Mouse (Mus musculus) liver, postnatal 0 days (tissue): ENCODE data around the gene Arrdc2. TPM values are rescaled to one million over a fixed set of nuclear protein-coding genes. Genes with fewer than 3 reads are reported as not detected.
"Not testable (repeated sequence)": the region's sequence is repeated elsewhere in the genome, so short reads cannot be mapped to it uniquely, and the experiment has no call there.

Source experiments
- ATAC-seq: fragments of 200-750 bp; cut with Nextera tagmentation; 2 replicates; pipeline ENCODE4 v1.8.0; 2017; ENCODE audit warnings: mild to moderate bottlenecking, moderate library complexity
- DNase-seq: peaks from one replicate; pipeline ENCODE4 v3.0.0-alpha.2; 2016
- H3K27ac ChIP-seq: fragments of 300-500 bp; sonication (generic); 2 replicates; pipeline ENCODE4 v1.5.1; 2014; ENCODE audit warnings: antibody characterized with exemption, moderate library complexity, mild to moderate bottlenecking, low read depth
- H3K27me3 ChIP-seq: fragments of 300-500 bp; sonication (generic); 2 replicates; pipeline ENCODE4 v1.6.1; 2014; ENCODE audit warnings: low read length, control low read depth, mixed read lengths; ENCODE audit not compliant: insufficient read depth
- H3K36me3 ChIP-seq: fragments of 300-500 bp; sonication (generic); replicated peaks from 2 replicates; pipeline ENCODE4 v1.6.1; 2014; ENCODE audit warnings: mild to moderate bottlenecking, control low read depth, low read length, moderate library complexity, mixed read lengths; ENCODE audit not compliant: insufficient read depth
- H3K4me1 ChIP-seq: fragments of 300-500 bp; sonication (generic); 2 replicates; pipeline ENCODE4 v1.6.1; 2014; ENCODE audit warnings: antibody characterized with exemption, mild to moderate bottlenecking, control low read depth; ENCODE audit not compliant: insufficient read depth
- H3K4me2 ChIP-seq: fragments of 300-500 bp; sonication (generic); 2 replicates; pipeline ENCODE4 v1.6.1; 2014; ENCODE audit warnings: low read depth, mild to moderate bottlenecking, low read length, moderate library complexity, mixed read lengths
- H3K4me3 ChIP-seq: fragments of 300-500 bp; sonication (generic); 2 replicates; pipeline ENCODE4 v1.5.1; 2014; ENCODE audit warnings: low read depth, low read length
- H3K9ac ChIP-seq: fragments of 300-500 bp; sonication (generic); replicated peaks from 2 replicates; pipeline ENCODE4 v1.6.1; 2014; ENCODE audit warnings: mild to moderate bottlenecking, moderate library complexity
- H3K9me3 ChIP-seq: fragments of 300-500 bp; sonication (generic); 2 replicates; pipeline ENCODE4 v1.6.1; 2016; ENCODE audit warnings: mild to moderate bottlenecking, control low read depth, low read length, mixed read lengths
- CTCF ChIP-seq: sonication (generic); IDR thresholded peaks from 2 replicates; pipeline ENCODE4 v1.5.1; 2016; ENCODE audit warnings: antibody characterized with exemption, low read depth
- EP300 ChIP-seq: IDR thresholded peaks from 2 replicates; pipeline ENCODE4 v1.6.1; 2016; ENCODE audit warnings: antibody characterized with exemption, low read depth, mild to moderate bottlenecking
- WGBS: fragments of 180-500 bp; shearing (Covaris S2); extraction: QIAGEN DNeasy Blood & Tissue Kit; methylation state at CpG from one replicate; pipeline ENCODE4 v1.1.7; 2014; ENCODE audit not compliant: insufficient replicate concordance; 5-methylcytosine and 5-hydroxymethylcytosine counted together
- polyA plus RNA-seq: library from polyadenylated mRNA; unstranded; fragments of >200 nt; fragmentation: Nextera tagmentation; extraction: Ambion mirVana; gene quantifications from 2 replicates; pipeline ENCODE4 v1.2.1, GENCODE M21; 2015

The Arrdc2 gene
- polyA plus RNA-seq, 1 experiment from 2014 or later: 6.1 TPM

GRCm38 (mm10) chr8:70831517-70831916, 8.0 kb downstream of the Arrdc2 start:
- no peak for DNase-seq
- WGBS: 77% methylated on average over 8 of the region's 8 CpGs
- TF ChIP-seq CTCF (no peak), EP300 (no peak)
- no peak overlapping the region for H3K27ac ChIP-seq
- H3K27me3 ChIP-seq: no peaks in the 10 kb centered on the region
- H3K4me2 ChIP-seq: no peak overlapping the region
- H3K4me3 ChIP-seq: no peak overlapping the region
- H3K36me3 ChIP-seq: peaks cover 11% of the 10 kb centered on the region
- ATAC-seq: no peak
- no peak overlapping the region for H3K9ac ChIP-seq
- H3K9me3 ChIP-seq: no peaks in the 10 kb centered on the region
- H3K4me1 ChIP-seq: peaks cover 8% of the 10 kb centered on the region; the same call in 1 of the 2 replicates

- Histone ChIP-seq H3K27me3 (no peaks in the 10 kb centered on the region), H3K36me3 (no peaks in the 10 kb centered on the region), H3K9ac (no peak overlapping the region), H3K27ac (no peak overlapping the region), H3K4me3 (no peak overlapping the region), H3K9me3 (no peaks in the 10 kb centered on the region), H3K4me1 (no peaks in the 10 kb centered on the region), H3K4me2 (no peak overlapping the region)
- 72% methylated on average over 1 of the region's 1 CpGs for WGBS
- DNase-seq (no peak), ATAC-seq (no peak)
- TF ChIP-seq EP300 (no peak), CTCF (no peak)
Observed at GRCm38 (mm10) chr8:70827796-70828195, 11.7 kb downstream of the Arrdc2 start.

GRCm38 (mm10) chr8:70827010-70827409, 12.5 kb downstream of the Arrdc2 start:
- TF ChIP-seq CTCF (peak; percentile 53), EP300 (no peak)
- DNase-seq: no peak
- ATAC-seq: no peak
- Histone ChIP-seq H3K4me3 (no peak overlapping the region), H3K36me3 (no peaks in the 10 kb centered on the region), H3K27ac (no peak overlapping the region), H3K4me1 (no peaks in the 10 kb centered on the region), H3K4me2 (no peak overlapping the region), H3K9me3 (no peaks in the 10 kb centered on the region), H3K27me3 (no peaks in the 10 kb centered on the region), H3K9ac (no peak overlapping the region)
- WGBS: 91% methylated on average over 2 of the region's 2 CpGs

- Histone ChIP-seq H3K4me3 (no peak overlapping the region), H3K9ac (no peak overlapping the region), H3K9me3 (no peaks in the 10 kb centered on the region), H3K36me3 (no peaks in the 10 kb centered on the region), H3K4me1 (no peaks in the 10 kb centered on the region; the same call in 1 of the 2 replicates), H3K27me3 (no peaks in the 10 kb centered on the region), H3K4me2 (no peak overlapping the region), H3K27ac (no peak overlapping the region)
- WGBS: 78% methylated on average over 8 of the region's 8 CpGs
- TF ChIP-seq CTCF (no peak), EP300 (no peak)
- DNase-seq (no peak), ATAC-seq (no peak)
Observed at GRCm38 (mm10) chr8:70825816-70826215, 13.7 kb downstream of the Arrdc2 start.

GRCm38 (mm10) chr8:70823802-70824201, 15.7 kb downstream of the Arrdc2 start:
- TF ChIP-seq CTCF (no peak), EP300 (no peak)
- DNase-seq (no peak), ATAC-seq (no peak)
- no peak overlapping the region for H3K4me2 ChIP-seq
- H3K9me3 ChIP-seq: no peaks in the 10 kb centered on the region
- 80% methylated on average over 7 of the region's 7 CpGs for WGBS
- no peaks in the 10 kb centered on the region; the same call in 1 of the 2 replicates for H3K4me1 ChIP-seq
- H3K4me3 ChIP-seq: no peak overlapping the region
- H3K9ac ChIP-seq: no peak overlapping the region
- no peaks in the 10 kb centered on the region for H3K36me3 ChIP-seq
- H3K27me3 ChIP-seq: no peaks in the 10 kb centered on the region
- no peak overlapping the region for H3K27ac ChIP-seq

- H3K4me1 ChIP-seq, H3K27me3 ChIP-seq, H3K4me3 ChIP-seq, H3K4me2 ChIP-seq, DNase-seq, H3K36me3 ChIP-seq, H3K9me3 ChIP-seq, H3K9ac ChIP-seq, H3K27ac ChIP-seq, ATAC-seq: not testable (repeated sequence)
- 83% methylated on average over 3 of the region's 3 CpGs for WGBS
Observed at GRCm38 (mm10) chr8:70822594-70822993, 16.9 kb downstream of the Arrdc2 start.

GRCm38 (mm10) chr8:70821992-70822391, 17.5 kb downstream of the Arrdc2 start:
- Histone ChIP-seq H3K4me1 (peaks cover 3% of the 10 kb centered on the region), H3K9ac (no peak overlapping the region), H3K27me3 (no peaks in the 10 kb centered on the region), H3K27ac (no peak overlapping the region), H3K4me2 (no peak overlapping the region), H3K9me3 (no peaks in the 10 kb centered on the region), H3K36me3 (no peaks in the 10 kb centered on the region), H3K4me3 (no peak overlapping the region)
- 52% methylated on average over 11 of the region's 11 CpGs for WGBS
- ATAC-seq (no peak), DNase-seq (no peak)
- TF ChIP-seq EP300: no peak
- no peak for TF ChIP-seq CTCF
